Mouse (Mus musculus) liver, adult 2 months (tissue): ENCODE results near the gene G430095P16Rik.

Experiments used
- CTCF ChIP-seq: fragments of 200-500 bp; IDR thresholded peaks from 2 replicates; pipeline ENCODE4 v1.5.1; 2011; ENCODE audit warnings: low read depth, low read length, control low read depth
- POLR2A ChIP-seq: fragments of 200-500 bp; IDR thresholded peaks from 2 replicates; pipeline ENCODE4 v1.6.1; 2011; ENCODE audit warnings: low read length, control low read depth; ENCODE audit not compliant: insufficient read depth; ENCODE audit errors: extremely low read depth

GRCm38 (mm10) chr8:84729921-84730362 lies 7.1 kb downstream of the G430095P16Rik start:
- no peak for TF ChIP-seq CTCF
- TF ChIP-seq POLR2A, result no peak
